Mouse (Mus musculus) layer of hippocampus, postnatal 10 days (tissue): ENCODE data around the gene Dzip1l. TPM values are rescaled to one million over a fixed set of nuclear protein-coding genes. Genes with fewer than 3 reads are reported as not detected.

Source experiments
- DNase-seq, 2 experiments: peaks; one replicate each; pipeline ENCODE4 v3.0.0; 2021; ENCODE audit warnings: low spot score in 2 of 2
- total RNA-seq, 2 experiments: library from RNA; stranded (reverse); gene quantifications; 2 replicates each; pipeline ENCODE4 v1.2.3; 2021

Gene Dzip1l
- total RNA-seq, 2 experiments from 2014 or later: 23.8 to 24.6 TPM

DNA sequence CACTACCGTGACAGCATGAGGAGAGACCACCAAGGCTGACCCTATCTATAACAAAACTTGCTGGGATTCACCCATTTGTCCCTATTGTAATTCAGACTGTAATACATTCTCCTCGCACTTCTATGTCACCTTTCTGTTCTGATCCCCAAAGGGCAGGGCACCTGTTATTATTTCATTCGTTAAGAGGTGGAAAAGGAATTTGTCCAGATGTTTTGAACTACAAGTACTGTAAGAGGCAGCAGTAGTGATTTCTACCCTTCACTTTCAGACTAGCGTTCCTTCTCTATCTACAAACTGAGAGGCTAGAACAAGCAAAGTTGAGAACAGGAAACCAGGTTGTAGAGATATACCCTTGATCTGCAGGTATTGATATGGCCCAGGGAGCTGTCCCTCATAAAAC is 81.0 kb downstream of the Dzip1l start:
- no peak for DNase-seq

DNA sequence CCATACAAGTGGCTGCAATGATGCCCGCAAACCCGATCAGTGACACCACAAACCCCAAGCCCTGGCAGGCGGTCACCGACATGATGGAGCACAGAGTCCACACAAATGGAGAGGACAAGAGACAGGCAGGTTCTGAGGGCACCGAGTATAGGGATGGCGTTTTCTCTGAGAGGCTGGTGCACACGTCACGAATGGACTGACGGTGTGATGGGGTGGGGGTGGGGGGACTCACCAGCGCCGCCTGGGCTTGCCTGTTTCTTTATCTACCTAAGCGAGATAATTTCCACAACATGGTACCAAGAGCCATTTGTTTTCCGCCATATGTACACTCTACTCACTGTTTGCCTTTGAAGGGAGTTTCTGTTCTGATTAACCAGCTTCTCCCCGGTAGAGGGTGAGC is 87.8 kb downstream of the Dzip1l start, which contains the start of gene Cldn18:
Gene Cldn18, minus strand, starts transcription at position 134 of the 400 bp plus-strand sequence.
- DNase-seq: no peak

Other genes with a start within 250 kb of the Dzip1l start
- 10 to 100 TPM; 77.8 to 96.3 TPM for gene Mras, start 192.1 kb upstream of the Dzip1l start, total RNA-seq
- under 1 TPM; 0.65 to 0.89 TPM for gene Nme9, start 178.0 kb upstream of the Dzip1l start, total RNA-seq
- 10 to 100 TPM; 58.3 to 61.2 TPM for gene Armc8, start 60.6 kb upstream of the Dzip1l start, total RNA-seq
- gene Dbr1, start 53.7 kb upstream of the Dzip1l start, total RNA-seq: 10 to 100 TPM; 12.4 to 13.0 TPM
- not detected for gene A4gnt, start 17.0 kb upstream of the Dzip1l start, total RNA-seq
- gene Cldn18, start 87.8 kb downstream of the Dzip1l start, total RNA-seq: not detected
- gene Sox14, start 246.7 kb downstream of the Dzip1l start, total RNA-seq: under 1 TPM; 0.18 to 0.36 TPM